Mouse (Mus musculus) liver, embryonic 15.5 days (tissue): Measurements from ENCODE around the gene Alyref2. TPM values are rescaled to one million over a fixed set of nuclear protein-coding genes. Genes with fewer than 3 reads are reported as not detected.

ENCODE experiments used
- ATAC-seq: fragments of 200-750 bp; cut with Nextera tagmentation; 2 replicates; pipeline ENCODE4 v1.8.0; 2017; ENCODE audit warnings: moderate number of reproducible peaks, mild to moderate bottlenecking, moderate library complexity; ENCODE audit not compliant: insufficient read depth
- H3K27ac ChIP-seq: fragments of 300-500 bp; sonication (generic); replicated peaks from 2 replicates; pipeline ENCODE4 v1.5.1; 2015; ENCODE audit warnings: mild to moderate bottlenecking, inconsistent platforms
- H3K27me3 ChIP-seq: fragments of 300-500 bp; sonication (generic); 2 replicates; pipeline ENCODE4 v1.6.1; 2015; ENCODE audit warnings: mild to moderate bottlenecking, inconsistent platforms
- H3K36me3 ChIP-seq: fragments of 300-500 bp; sonication (generic); replicated peaks from 2 replicates; pipeline ENCODE4 v1.6.1; 2015; ENCODE audit warnings: moderate library complexity, mild to moderate bottlenecking, inconsistent platforms
- H3K4me1 ChIP-seq: fragments of 300-500 bp; sonication (generic); replicated peaks from 2 replicates; pipeline ENCODE4 v1.6.1; 2015; ENCODE audit warnings: inconsistent platforms
- H3K4me2 ChIP-seq: fragments of 300-500 bp; sonication (generic); 2 replicates; pipeline ENCODE4 v1.6.1; 2015; ENCODE audit warnings: moderate library complexity, mild to moderate bottlenecking, inconsistent platforms
- H3K4me3 ChIP-seq: fragments of 300-500 bp; sonication (generic); replicated peaks from 2 replicates; pipeline ENCODE4 v1.5.1; 2015; ENCODE audit warnings: mild to moderate bottlenecking, inconsistent platforms
- H3K9ac ChIP-seq: fragments of 300-500 bp; sonication (generic); 2 replicates; pipeline ENCODE4 v1.6.1; 2015; ENCODE audit warnings: moderate library complexity, mild to moderate bottlenecking, inconsistent platforms
- H3K9me3 ChIP-seq: fragments of 300-500 bp; sonication (generic); replicated peaks from 2 replicates; pipeline ENCODE4 v1.6.1; 2016; ENCODE audit warnings: inconsistent platforms
- WGBS: fragments of 180-500 bp; shearing (Covaris S2); methylation state at CpG from one replicate; pipeline ENCODE4 v1.1.7; 2015; ENCODE audit warnings: mixed read lengths; ENCODE audit not compliant: insufficient replicate concordance; 5-methylcytosine and 5-hydroxymethylcytosine counted together
- polyA plus RNA-seq: library from polyadenylated mRNA; unstranded; fragments of >200 nt; fragmentation: Nextera tagmentation; extraction: Ambion mirVana; gene quantifications from 2 replicates; pipeline ENCODE4 v1.2.1, GENCODE M21; 2015

The Alyref2 gene
- polyA plus RNA-seq, 1 experiment from 2014 or later = 3.5 TPM

DNA sequence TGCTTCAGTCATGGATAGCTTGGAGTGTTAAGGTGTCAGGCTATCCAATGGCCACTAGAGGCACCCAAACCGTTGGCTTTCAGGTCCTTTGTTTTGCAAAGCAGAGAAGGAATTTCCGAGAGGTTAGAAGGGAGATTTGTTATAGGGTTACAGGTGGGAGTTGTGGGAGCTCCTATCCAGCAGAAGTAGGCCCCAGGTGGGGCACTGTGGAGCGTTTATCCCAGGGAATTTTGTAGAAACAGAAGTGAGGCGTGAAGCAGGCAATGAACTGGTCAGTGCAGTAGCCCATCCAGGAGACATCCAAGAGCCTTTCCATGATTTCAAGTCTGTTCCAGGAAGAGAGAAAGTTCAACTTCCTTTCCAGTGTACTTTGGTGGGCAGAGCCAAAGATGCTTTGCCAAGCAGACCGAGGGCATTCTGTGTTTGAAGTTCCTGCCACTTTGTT is 1.6 kb upstream of the Alyref2 start:
- no peaks in the 10 kb centered on the region for H3K36me3 ChIP-seq
- H3K4me3 ChIP-seq = 0 out of 2 replicates have a peak overlapping the region, but pooled peaks have one; percentile 14
- no peak overlapping the region; the same call in 1 of the 2 replicates for H3K27ac ChIP-seq
- no peak overlapping the region for H3K9ac ChIP-seq
- ATAC-seq = no peak
- peaks cover 27% of the 10 kb centered on the region for H3K4me1 ChIP-seq
- WGBS = 8% methylated on average over 5 of the region's 5 CpGs
- no peaks in the 10 kb centered on the region for H3K9me3 ChIP-seq
- H3K27me3 ChIP-seq = no peaks in the 10 kb centered on the region
- H3K4me2 ChIP-seq = peak overlapping the region; percentile 97

DNA sequence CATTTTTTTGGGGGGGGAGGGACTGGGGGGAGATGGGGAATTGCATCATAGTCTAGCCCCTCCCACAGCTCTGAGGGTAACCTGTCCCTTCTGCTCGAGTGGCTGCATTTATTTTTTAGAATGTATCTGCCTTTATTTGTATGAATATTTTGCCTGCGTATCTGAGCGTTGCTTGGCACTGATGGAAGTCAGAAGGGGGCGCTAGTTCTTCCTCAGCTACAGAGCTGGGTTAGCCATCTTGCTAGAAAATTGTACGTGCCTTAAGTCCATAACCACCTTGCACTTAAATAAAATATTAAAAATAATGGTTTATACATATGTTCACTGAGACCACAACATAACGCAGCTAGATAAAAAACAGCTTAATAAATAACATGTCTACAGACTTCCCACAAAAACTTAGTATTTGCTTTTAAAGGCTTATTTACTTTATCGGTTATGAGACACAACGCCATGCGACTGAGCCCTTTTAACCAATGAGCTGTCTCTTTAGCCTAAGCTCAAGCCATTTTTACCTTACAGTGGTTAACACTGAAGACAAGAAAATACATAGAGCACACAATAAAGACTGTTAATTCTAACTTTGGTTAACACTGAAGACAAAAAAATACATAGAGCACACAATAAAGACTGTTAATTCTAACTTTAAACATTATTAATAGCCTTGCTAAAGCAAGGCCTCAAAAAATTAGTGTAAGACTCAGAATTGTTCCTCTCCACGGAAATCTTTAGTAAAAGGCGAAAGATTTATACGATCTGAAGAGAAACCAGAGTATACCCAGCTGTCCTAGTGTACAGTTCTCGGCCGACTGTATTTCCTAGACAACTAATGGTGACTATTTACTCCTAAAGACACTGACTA is 659 bp upstream of the Alyref2 start:
- Histone ChIP-seq H3K36me3 (no peaks in the 10 kb centered on the region), H3K4me1 (peaks cover 27% of the 10 kb centered on the region), H3K4me2 (peak overlapping the region; percentile 97), H3K9ac (peak overlapping the region; percentile 66), H3K27ac (peak overlapping the region; percentile 90), H3K4me3 (peak overlapping the region; percentile 68; the same call in 1 of the 2 replicates), H3K27me3 (no peaks in the 10 kb centered on the region), H3K9me3 (no peaks in the 10 kb centered on the region)
- under 1% methylated on average over 14 of the region's 14 CpGs for WGBS
- peak; percentile 78 for ATAC-seq

DNA sequence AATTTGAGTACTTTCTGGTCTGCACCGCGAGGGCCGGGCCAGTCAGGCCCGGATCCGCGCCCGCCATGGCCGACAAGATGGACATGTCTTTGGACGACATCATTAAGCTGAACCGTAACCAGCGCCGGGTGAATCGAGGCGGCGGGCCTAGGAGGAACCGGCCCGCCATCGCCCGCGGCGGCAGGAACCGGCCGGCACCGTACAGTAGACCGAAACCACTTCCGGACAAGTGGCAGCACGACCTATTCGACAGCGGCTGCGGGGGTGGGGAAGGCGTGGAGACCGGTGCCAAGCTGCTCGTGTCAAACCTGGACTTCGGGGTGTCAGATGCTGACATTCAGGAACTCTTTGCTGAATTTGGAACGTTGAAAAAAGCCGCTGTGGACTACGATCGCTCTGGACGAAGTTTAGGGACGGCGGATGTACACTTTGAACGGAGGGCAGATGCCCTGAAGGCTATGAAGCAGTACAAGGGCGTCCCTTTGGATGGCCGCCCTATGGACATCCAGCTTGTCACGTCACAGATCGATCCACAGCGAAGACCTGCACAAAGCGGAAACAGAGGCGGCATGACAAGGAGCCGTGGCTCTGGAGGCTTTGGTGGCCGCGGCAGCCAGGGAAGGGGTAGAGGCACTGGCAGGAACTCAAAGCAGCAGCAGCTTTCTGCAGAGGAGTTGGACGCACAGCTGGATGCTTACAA is 464 bp downstream of the Alyref2 start:
- H3K9ac ChIP-seq = peak overlapping the region; percentile 66
- H3K36me3 ChIP-seq = no peaks in the 10 kb centered on the region
- peaks cover 27% of the 10 kb centered on the region for H3K4me1 ChIP-seq
- peak overlapping the region; percentile 68 for H3K4me3 ChIP-seq
- peak overlapping the region; percentile 90 for H3K27ac ChIP-seq
- H3K9me3 ChIP-seq = no peaks in the 10 kb centered on the region
- H3K4me2 ChIP-seq = peak overlapping the region; percentile 97
- no peaks in the 10 kb centered on the region for H3K27me3 ChIP-seq
- WGBS = under 1% methylated on average over 53 of the region's 53 CpGs
- peak; percentile 45 for ATAC-seq

DNA sequence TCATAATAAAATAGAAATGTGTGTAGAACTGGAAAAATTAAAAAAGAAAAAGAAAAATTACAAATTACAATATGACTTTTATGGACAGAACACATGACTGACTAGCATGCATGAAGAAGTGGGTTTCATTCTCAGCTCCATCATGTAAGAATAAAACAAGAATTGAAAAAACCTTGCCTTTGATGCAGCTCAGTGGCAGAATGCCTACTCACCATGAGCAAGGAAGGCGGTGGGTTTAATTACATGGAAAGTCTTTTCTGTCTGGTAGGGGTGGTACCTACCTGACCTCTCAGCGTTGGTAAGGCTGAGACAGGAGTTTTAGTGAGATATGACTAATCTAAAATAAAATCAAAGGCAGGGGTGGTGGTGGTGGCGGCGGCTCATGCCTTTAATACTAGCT is 1.3 kb downstream of the Alyref2 start:
- H3K9ac ChIP-seq = no peak overlapping the region; the same call in 1 of the 2 replicates

GRCm38 (mm10) chr1:171513234-171513633 is 10.0 kb downstream of the Alyref2 start:
- no peaks in the 10 kb centered on the region for H3K36me3 ChIP-seq
- 58% methylated on average over 2 of the region's 2 CpGs for WGBS
- H3K9ac ChIP-seq = no peak overlapping the region
- H3K4me3 ChIP-seq = no peak overlapping the region
- no peaks in the 10 kb centered on the region for H3K27me3 ChIP-seq
- no peak overlapping the region for H3K27ac ChIP-seq
- no peak overlapping the region for H3K4me2 ChIP-seq
- no peaks in the 10 kb centered on the region for H3K4me1 ChIP-seq
- H3K9me3 ChIP-seq = no peaks in the 10 kb centered on the region
- ATAC-seq = no peak

More for the DNA sequence above, 1.3 kb downstream of the Alyref2 start:
- H3K4me3 ChIP-seq = peak overlapping the region; percentile 68
- no peaks in the 10 kb centered on the region for H3K36me3 ChIP-seq
- peak overlapping the region; percentile 97 for H3K4me2 ChIP-seq
- no peak for ATAC-seq
- H3K27ac ChIP-seq = no peak overlapping the region
- no peaks in the 10 kb centered on the region for H3K9me3 ChIP-seq
- H3K27me3 ChIP-seq = no peaks in the 10 kb centered on the region
- peaks cover 27% of the 10 kb centered on the region for H3K4me1 ChIP-seq
- WGBS = 32% methylated on average over 4 of the region's 4 CpGs

DNA sequence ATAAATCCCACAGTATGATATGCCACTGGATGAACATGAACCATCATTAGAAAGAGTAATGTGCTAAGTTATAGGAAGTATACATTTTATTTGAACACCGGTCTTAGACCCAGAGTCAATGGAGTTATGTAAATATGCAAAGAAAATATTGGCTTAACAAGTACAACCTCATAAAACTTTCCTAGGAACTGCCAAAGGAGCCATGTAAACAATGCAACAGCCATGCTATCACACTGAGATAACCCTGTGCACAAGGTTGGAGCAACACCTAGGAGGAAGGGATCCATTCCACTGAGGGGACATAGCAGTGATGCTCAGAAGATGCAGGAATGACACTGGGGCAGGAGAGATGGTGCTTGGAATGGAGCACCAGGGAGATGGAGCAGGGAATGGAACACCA is 10.5 kb downstream of the Alyref2 start:
- Histone ChIP-seq H3K4me3 (no peak overlapping the region), H3K27me3 (no peaks in the 10 kb centered on the region), H3K36me3 (no peaks in the 10 kb centered on the region), H3K4me1 (no peaks in the 10 kb centered on the region), H3K9me3 (no peaks in the 10 kb centered on the region), H3K27ac (no peak overlapping the region), H3K9ac (no peak overlapping the region), H3K4me2 (no peak overlapping the region)
- 77% methylated on average over 1 of the region's 1 CpGs for WGBS
- no peak for ATAC-seq

DNA sequence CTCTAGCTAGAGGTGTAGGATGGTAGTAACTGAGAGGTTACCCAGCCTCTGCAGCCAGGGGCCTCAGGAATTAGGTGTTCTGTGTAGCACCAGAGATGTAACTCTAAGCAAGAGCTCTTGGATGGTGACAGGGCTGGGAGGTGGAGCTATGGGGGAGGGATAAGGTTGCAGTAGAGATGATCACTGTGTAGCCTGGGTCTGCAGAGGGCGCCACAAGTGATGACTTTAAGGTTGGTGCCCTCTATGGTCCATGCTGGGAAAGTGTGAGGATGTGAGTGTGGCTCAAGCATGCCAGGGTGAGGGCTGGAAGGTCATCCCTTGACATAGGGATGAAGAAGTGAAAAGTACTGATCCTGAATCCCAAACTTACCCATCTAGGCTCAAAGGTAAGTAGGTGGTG is 11.8 kb downstream of the Alyref2 start:
- Histone ChIP-seq H3K9ac (no peak overlapping the region), H3K4me1 (no peaks in the 10 kb centered on the region), H3K4me2 (no peak overlapping the region), H3K4me3 (no peak overlapping the region), H3K27me3 (no peaks in the 10 kb centered on the region), H3K9me3 (no peaks in the 10 kb centered on the region), H3K36me3 (no peaks in the 10 kb centered on the region), H3K27ac (no peak overlapping the region)
- WGBS = 9% methylated on average over 1 of the region's 1 CpGs
- no peak for ATAC-seq

GRCm38 (mm10) chr1:171515557-171515956 is 12.3 kb downstream of the Alyref2 start:
- WGBS = 67% methylated on average over 4 of the region's 4 CpGs
- H3K9ac ChIP-seq = no peak overlapping the region

GRCm38 (mm10) chr1:171531367-171531766 is 28.1 kb downstream of the Alyref2 start:
- ATAC-seq = no peak
- Histone ChIP-seq H3K9me3 (no peaks in the 10 kb centered on the region), H3K27ac (no peak overlapping the region), H3K9ac (no peak overlapping the region), H3K27me3 (no peaks in the 10 kb centered on the region), H3K4me2 (no peak overlapping the region), H3K4me1 (no peaks in the 10 kb centered on the region), H3K4me3 (no peak overlapping the region), H3K36me3 (no peaks in the 10 kb centered on the region)
- WGBS = 78% methylated on average over 4 of the region's 4 CpGs

More at GRCm38 (mm10) chr1:171515557-171515956, 12.3 kb downstream of the Alyref2 start:
- Histone ChIP-seq H3K36me3 (no peaks in the 10 kb centered on the region), H3K4me2 (no peak overlapping the region), H3K27me3 (no peaks in the 10 kb centered on the region), H3K4me1 (no peaks in the 10 kb centered on the region), H3K27ac (no peak overlapping the region), H3K4me3 (no peak overlapping the region), H3K9me3 (no peaks in the 10 kb centered on the region)
- ATAC-seq = no peak

GRCm38 (mm10) chr1:171532830-171533229 is 29.6 kb downstream of the Alyref2 start:
- Histone ChIP-seq H3K27me3 (no peaks in the 10 kb centered on the region), H3K9me3 (no peaks in the 10 kb centered on the region), H3K4me1 (no peaks in the 10 kb centered on the region), H3K9ac (no peak overlapping the region), H3K4me3 (no peak overlapping the region), H3K36me3 (no peaks in the 10 kb centered on the region), H3K4me2 (no peak overlapping the region), H3K27ac (no peak overlapping the region)
- 34% methylated on average over 2 of the region's 2 CpGs for WGBS
- ATAC-seq = no peak

DNA sequence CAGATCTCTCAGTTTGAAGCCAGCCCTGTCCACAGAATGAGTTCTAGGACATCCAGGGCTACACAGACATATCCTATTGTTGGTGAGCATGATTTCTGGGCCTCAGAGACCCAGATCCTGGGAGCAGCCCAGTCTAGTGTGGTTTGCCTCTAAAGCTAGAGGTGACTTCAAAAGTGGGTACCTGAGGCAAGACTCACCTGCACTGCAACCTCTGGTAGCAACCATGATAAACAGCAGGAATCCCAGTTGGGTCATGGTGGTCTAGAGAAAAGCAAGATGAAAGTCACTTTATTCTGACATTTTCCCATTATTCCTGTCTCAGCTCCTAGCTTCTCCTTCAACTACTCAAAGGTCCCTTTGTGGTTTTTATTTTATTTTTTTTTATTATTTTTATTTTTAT is 31.3 kb downstream of the Alyref2 start:
- Histone ChIP-seq H3K4me2 (no peak overlapping the region), H3K4me1 (no peaks in the 10 kb centered on the region), H3K9me3 (0 out of 2 replicates have a peak, but pooled peaks cover 3% of the 10 kb centered on the region), H3K36me3 (no peaks in the 10 kb centered on the region), H3K4me3 (no peak overlapping the region), H3K27ac (no peak overlapping the region), H3K27me3 (no peaks in the 10 kb centered on the region), H3K9ac (no peak overlapping the region)
- no peak for ATAC-seq
